Mouse (Mus musculus) neutrophil, adult 5-6 weeks (primary cell): ENCODE measurements at regions not wholly inside any gene's neighbourhood (a gene's known extent, or its start where the extent isn't known, plus 50 kb on each side); places are given as distances from the start of the nearest gene placed in this dataset.

ENCODE experiments used
- ATAC-seq: fragments of 151-379, 151-347 bp; 2 replicates; pipeline ENCODE4 v1.8.0; 2017; ENCODE audit warnings: mild to moderate bottlenecking, moderate TSS enrichment; ENCODE audit not compliant: insufficient number of reproducible peaks, poor library complexity, low FRiP score, severe bottlenecking; ENCODE audit errors: extremely low read depth

DNA sequence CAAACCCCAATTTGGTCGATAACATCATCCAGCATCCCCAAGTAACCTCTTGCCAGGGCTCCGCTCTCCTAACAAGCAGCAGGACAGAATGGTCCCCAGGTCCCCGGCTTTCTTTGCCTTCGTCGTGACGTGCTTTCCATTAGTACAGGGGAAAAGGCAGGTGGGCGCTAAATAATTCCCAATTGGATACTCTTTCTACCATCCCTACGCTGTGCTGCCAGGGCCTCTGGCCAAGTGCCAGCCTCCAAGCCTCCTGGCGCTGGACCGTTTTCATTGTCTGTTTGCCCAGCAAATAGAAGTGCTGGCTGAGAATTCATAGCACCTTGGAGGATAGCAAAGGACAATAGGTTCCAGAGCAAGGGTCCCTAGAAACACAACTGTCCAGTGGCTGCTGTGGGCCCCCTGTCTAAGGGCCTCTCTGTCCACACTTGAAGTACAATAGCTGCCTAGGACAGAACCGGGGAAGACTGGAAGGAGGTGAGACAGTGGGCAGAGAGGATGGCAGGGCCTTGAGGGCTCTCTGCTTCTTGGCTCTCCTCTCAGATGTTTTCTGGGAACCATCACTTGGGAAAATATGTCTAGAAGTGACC is 298.9 kb downstream of the Bcor start:
- ATAC-seq = no peak

DNA sequence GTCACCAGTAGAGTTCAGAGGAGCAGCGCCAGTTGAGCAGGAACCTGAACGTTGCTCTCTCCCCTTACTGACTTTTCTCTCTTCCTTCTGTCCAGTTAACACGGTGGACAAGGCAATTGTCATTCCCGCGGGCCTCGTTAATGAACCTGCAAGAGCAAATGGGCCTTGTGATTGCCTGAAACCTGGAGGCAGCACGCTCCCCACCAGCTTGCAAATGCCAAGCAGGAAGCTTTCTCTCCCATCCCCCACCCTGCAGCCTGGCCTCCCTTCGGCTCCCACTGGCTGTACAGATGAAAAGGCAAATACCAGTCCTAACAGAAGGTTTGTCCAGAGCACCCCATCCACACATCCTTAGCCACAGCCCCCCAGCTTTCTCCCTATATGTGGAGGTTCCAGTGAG is 298.3 kb downstream of the Bcor start:
- no peak for ATAC-seq

DNA sequence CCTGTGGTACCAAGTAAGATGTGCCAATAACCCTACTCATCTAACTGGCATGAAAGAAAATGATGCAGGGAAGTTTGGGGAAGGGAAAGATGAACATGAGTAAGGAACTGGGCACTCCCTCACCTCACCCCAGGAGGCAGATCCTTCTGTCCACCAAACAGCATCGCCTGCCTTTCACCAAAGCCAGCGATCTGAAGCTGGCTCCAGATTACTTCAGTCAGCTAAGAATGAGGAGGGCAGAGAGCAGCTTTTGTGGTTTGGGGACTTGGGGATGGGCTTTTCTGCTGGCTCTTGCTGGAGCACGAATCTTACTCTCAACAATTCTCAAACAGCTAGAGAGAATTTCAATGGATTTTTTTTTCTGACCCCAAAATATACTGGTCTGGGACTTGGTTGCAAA is 297.0 kb downstream of the Bcor start:
- ATAC-seq = no peak

DNA sequence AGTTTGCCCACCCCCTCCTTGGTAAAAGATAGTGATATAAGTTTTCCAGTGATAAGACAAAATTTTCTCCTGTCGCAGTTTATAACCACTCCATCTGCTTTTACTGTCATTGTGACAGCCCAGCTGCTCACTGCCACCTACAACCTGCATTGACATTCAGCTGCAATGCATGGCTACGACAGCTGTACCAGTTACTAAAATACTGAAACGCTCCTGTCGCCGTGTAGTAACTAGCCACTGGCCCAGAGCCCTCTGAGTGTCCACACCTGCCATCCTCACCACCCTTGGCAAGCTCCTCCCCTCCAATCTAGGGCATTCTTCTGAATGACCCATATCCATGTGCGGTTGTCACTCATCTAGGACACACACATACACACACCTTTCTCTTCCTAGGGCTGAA is 286.2 kb downstream of the Bcor start:
- ATAC-seq = no peak

GRCm38 (mm10) chrX:11876636-11877035 is 283.5 kb downstream of the Bcor start:
- ATAC-seq = no peak

GRCm38 (mm10) chrX:11878028-11878427 is 282.1 kb downstream of the Bcor start:
- ATAC-seq = no peak

- peak; percentile 60 for ATAC-seq
These were observed 279.2 kb downstream of the Bcor start for GRCm38 (mm10) chrX:11880972-11881371.

GRCm38 (mm10) chrX:11883738-11884716 is 276.1 kb downstream of the Bcor start:
- no peak for ATAC-seq

DNA sequence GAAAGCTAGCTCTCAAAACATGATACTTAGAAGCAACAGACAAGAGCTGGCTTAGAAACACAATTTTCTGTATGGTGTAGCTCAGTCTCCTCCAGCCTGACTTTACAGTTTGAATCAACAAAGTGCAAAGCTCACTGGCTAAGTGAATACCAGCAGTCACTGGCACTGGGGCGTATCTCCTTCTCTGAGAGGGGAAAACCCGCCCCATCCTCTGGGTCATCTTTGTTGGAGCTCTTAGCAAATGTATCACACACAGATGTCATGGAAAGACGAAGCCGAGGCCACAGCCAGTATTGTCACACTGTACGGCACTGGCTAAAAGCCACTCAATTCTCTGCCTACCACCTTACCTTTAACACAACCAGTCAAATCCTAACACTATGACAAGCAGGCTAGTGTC is 267.8 kb downstream of the Bcor start:
- peak; percentile 77 for ATAC-seq

DNA sequence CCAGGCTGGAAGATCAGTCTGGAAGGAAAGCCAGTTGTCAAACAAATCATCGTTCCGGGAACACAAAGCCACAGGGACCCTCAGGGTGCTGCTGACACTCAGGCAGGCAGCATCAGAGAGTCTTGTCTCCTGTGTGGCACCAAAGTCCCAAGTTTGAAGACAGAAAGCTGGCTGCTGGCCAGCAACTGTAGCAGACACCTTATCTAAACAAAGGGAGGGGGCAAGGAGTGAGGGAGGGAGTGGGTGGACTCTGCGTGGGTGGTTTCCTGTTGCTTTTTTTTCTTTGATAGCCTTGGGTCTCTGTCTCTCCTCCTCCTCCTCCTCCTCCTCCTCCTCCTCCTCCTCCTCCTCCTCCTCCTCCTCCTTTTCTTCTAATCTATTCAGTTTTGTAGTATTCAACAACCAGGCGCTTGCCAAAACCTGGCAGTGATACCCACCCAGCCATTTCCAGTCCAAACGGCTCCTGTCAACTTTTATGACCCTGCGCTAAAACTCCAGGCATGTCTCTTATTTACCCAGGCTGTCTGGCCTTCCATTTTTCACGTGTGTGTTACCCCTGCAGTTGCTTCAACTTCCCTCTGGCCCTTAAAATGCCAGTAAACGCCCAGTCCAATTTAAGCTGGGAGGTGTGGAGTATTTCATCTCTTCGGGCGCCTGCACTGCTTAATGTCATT is 266.4 kb downstream of the Bcor start:
- ATAC-seq = no peak

- ATAC-seq = no peak
These were observed 265.9 kb downstream of the Bcor start for GRCm38 (mm10) chrX:11894280-11894662.

DNA sequence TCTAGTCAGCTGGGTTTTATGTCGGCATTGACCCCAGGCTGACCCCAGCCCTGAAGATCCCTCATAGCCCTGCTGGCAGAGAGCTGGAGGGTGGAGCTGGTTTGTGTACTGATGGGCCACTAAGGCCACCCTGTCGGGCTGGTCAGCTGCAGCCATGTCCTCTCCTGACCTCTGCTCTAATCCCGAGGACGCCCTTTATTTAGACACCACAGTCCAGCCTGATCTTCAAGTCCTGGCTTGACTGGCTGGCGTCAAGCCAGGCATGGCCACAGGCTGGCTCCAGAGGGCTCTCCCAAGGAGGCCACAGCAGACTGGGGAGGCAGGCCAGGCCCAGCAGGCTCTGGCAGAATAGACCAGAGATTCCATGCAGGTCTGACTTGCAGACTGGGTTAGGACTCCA is 264.8 kb downstream of the Bcor start:
- ATAC-seq = no peak

- no peak for ATAC-seq
These were observed 261.9 kb downstream of the Bcor start for GRCm38 (mm10) chrX:11898280-11898679.

DNA sequence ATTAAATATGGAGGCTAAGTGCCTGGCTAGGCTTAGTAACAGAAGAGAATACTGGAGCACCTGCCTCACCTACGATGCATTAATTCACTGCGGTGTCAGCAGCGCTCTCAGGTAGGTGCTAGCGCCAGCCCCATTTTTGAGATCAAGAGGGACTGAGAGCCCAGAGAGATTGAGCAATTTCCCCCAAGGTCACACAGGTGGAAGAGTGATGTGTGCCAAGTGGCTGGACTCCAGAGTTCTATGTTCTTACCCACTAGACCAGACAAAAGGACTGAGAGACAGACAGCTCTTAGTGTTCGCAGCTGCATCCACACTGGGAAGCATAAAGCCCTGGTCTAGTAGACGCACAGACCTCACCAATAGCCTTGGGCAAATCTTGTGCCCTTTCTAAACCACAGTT is 261.1 kb downstream of the Bcor start:
- no peak for ATAC-seq

GRCm38 (mm10) chrX:11899914-11900313 is 260.2 kb downstream of the Bcor start:
- ATAC-seq = no peak

- no peak for ATAC-seq
These were observed 258.4 kb downstream of the Bcor start for GRCm38 (mm10) chrX:11901791-11902190.

GRCm38 (mm10) chrX:11903116-11903700 is 256.9 kb downstream of the Bcor start:
- no peak for ATAC-seq

- ATAC-seq = no peak
These were observed 254.9 kb downstream of the Bcor start for GRCm38 (mm10) chrX:11905231-11905630.

DNA sequence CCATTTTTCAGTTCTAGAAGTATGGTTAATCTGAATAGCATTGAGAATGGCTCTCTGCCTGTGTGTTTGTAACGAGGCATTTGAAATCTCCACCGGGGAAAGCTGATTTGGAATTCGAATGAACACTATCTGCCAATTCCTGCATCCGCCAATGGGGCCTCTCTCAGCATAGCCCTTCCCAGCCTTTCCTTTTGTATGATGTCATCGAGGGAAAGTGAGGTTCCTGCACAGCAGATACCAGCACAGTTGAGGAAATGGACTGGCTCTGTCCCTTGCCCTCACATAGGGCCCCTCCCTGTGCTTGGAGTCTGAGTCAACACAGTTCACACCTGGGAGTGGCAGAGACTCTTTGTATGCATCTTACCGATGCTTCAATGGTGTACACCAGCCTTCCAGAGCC is 253.0 kb downstream of the Bcor start:
- ATAC-seq = no peak

- ATAC-seq = no peak
These were observed 244.2 kb downstream of the Bcor start for GRCm38 (mm10) chrX:11915984-11916383.
